Mouse (Mus musculus) limb, embryonic 14.5 days (tissue): ENCODE data around the gene Ntmt1. TPM values are rescaled to one million over a fixed set of nuclear protein-coding genes. Genes with fewer than 3 reads are reported as not detected.
A peak's percentile ranks its signal among the peaks of the same experiment; 100 is the strongest.

Experiments used
- ATAC-seq: fragments of 200-750 bp; cut with Nextera tagmentation; 2 replicates; pipeline ENCODE4 v1.8.0; 2017; ENCODE audit warnings: low read depth, moderate number of reproducible peaks, moderate TSS enrichment; ENCODE audit not compliant: low FRiP score
- DNase-seq: peaks from one replicate; pipeline ENCODE4 v3.0.0-alpha.2; 2015; ENCODE audit warnings: low spot score
- H3K27ac ChIP-seq: fragments of 300-500 bp; sonication (generic); replicated peaks from 2 replicates; pipeline ENCODE4 v1.5.1; 2014; ENCODE audit warnings: low read depth, mild to moderate bottlenecking, low read length, moderate library complexity, mixed read lengths
- H3K27me3 ChIP-seq: fragments of 300-500 bp; sonication (generic); 2 replicates; pipeline ENCODE4 v1.6.1; 2014; ENCODE audit warnings: low read length, mixed read lengths; ENCODE audit not compliant: control insufficient read depth, insufficient read depth
- H3K36me3 ChIP-seq: fragments of 300-500 bp; sonication (generic); 2 replicates; pipeline ENCODE4 v1.6.1; 2014; ENCODE audit warnings: mild to moderate bottlenecking, low read length, moderate library complexity, mixed read lengths; ENCODE audit not compliant: control insufficient read depth, insufficient read depth
- H3K4me1 ChIP-seq: fragments of 300-500 bp; sonication (generic); 2 replicates; pipeline ENCODE4 v1.6.1; 2014; ENCODE audit warnings: antibody characterized with exemption, low read length, mixed read lengths; ENCODE audit not compliant: control insufficient read depth, insufficient read depth
- H3K4me2 ChIP-seq: fragments of 300-500 bp; sonication (generic); replicated peaks from 2 replicates; pipeline ENCODE4 v1.6.1; 2014; ENCODE audit warnings: low read depth, mild to moderate bottlenecking, low read length, moderate library complexity; ENCODE audit not compliant: severe bottlenecking
- H3K4me3 ChIP-seq: fragments of 300-500 bp; sonication (generic); replicated peaks from 2 replicates; pipeline ENCODE4 v1.5.1; 2014; ENCODE audit warnings: low read length
- H3K9ac ChIP-seq: fragments of 300-500 bp; sonication (generic); 2 replicates; pipeline ENCODE4 v1.6.1; 2014; ENCODE audit warnings: mild to moderate bottlenecking, low read depth, low read length, moderate library complexity; ENCODE audit not compliant: severe bottlenecking
- H3K9me3 ChIP-seq: fragments of 300-500 bp; sonication (generic); 2 replicates; pipeline ENCODE4 v1.6.1; 2016; ENCODE audit warnings: low read length; ENCODE audit not compliant: control insufficient read depth
- POLR2A ChIP-seq: fragments of 200-500 bp; IDR thresholded peaks from 2 replicates; pipeline ENCODE4 v1.8.0; 2012; ENCODE audit warnings: inconsistent platforms, mild to moderate bottlenecking, moderate library complexity, borderline replicate concordance; ENCODE audit not compliant: insufficient read depth, insufficient read length; ENCODE audit errors: extremely low read depth
- WGBS: fragments of 180-500 bp; shearing (Covaris S2); extraction: QIAGEN DNeasy Blood & Tissue Kit; methylation state at CpG from one replicate; pipeline ENCODE4 v1.1.7; 2014; 5-methylcytosine and 5-hydroxymethylcytosine counted together
- polyA plus RNA-seq, 2 experiments: library from polyadenylated mRNA; depleted of rRNA in 1 of 2; stranded (reverse) in 1 of 2; unstranded in 1 of 2; fragments of >200 nt; fragmentation: Nextera tagmentation in 1 of 2; extraction: Ambion mirVana in 1 of 2; gene quantifications; 2 replicates each; pipeline versions ENCODE4 v1.2.1 to v1.2.3; 2012 to 2014

The Ntmt1 gene
- polyA plus RNA-seq, 2 experiments: 59.5 to 84.2 TPM

- 100% methylated on average over 1 of the region's 1 CpGs for WGBS
These were observed 8.8 kb downstream of the Ntmt1 start for GRCm38 (mm10) chr2:30816383-30816782.

GRCm38 (mm10) chr2:30819873-30820272, 12.2 kb downstream of the Ntmt1 start:
- no peak overlapping the region for H3K9ac ChIP-seq
- no peak overlapping the region for H3K27ac ChIP-seq
- 92% methylated on average over 5 of the region's 5 CpGs for WGBS
- TF ChIP-seq POLR2A: no peak
- H3K4me3 ChIP-seq: no peak overlapping the region
- DNase-seq: no peak
- H3K27me3 ChIP-seq: no peaks in the 10 kb centered on the region
- H3K36me3 ChIP-seq: peaks cover 84% of the 10 kb centered on the region
- no peak overlapping the region for H3K4me2 ChIP-seq
- H3K4me1 ChIP-seq: no peaks in the 10 kb centered on the region
- no peak for ATAC-seq
- no peaks in the 10 kb centered on the region for H3K9me3 ChIP-seq

More at GRCm38 (mm10) chr2:30816383-30816782, 8.8 kb downstream of the Ntmt1 start:
- TF ChIP-seq POLR2A: no peak
- no peaks in the 10 kb centered on the region for H3K27me3 ChIP-seq
- peaks cover 76% of the 10 kb centered on the region for H3K36me3 ChIP-seq
- H3K4me1 ChIP-seq: no peaks in the 10 kb centered on the region
- H3K4me2 ChIP-seq: no peak overlapping the region
- no peak for ATAC-seq
- no peak overlapping the region for H3K27ac ChIP-seq
- no peak overlapping the region for H3K9ac ChIP-seq
- H3K4me3 ChIP-seq: no peak overlapping the region
- no peaks in the 10 kb centered on the region for H3K9me3 ChIP-seq
- no peak for DNase-seq

- Histone ChIP-seq H3K27me3 (no peaks in the 10 kb centered on the region), H3K9ac (no peak overlapping the region), H3K4me1 (no peaks in the 10 kb centered on the region), H3K4me2 (no peak overlapping the region), H3K36me3 (peaks cover 84% of the 10 kb centered on the region), H3K9me3 (no peaks in the 10 kb centered on the region), H3K4me3 (no peak overlapping the region), H3K27ac (no peak overlapping the region)
- TF ChIP-seq POLR2A: no peak
- 96% methylated on average over 3 of the region's 3 CpGs for WGBS
- DNase-seq (no peak), ATAC-seq (no peak)
These were observed 13.4 kb downstream of the Ntmt1 start for GRCm38 (mm10) chr2:30821073-30821472.

GRCm38 (mm10) chr2:30822460-30822859, 14.8 kb downstream of the Ntmt1 start:
- no peak overlapping the region for H3K27ac ChIP-seq
- no peak overlapping the region for H3K4me3 ChIP-seq
- no peak for DNase-seq
- H3K4me1 ChIP-seq: peaks cover 7% of the 10 kb centered on the region
- H3K27me3 ChIP-seq: no peaks in the 10 kb centered on the region
- no peak for ATAC-seq
- WGBS: 91% methylated on average over 8 of the region's 8 CpGs
- TF ChIP-seq POLR2A: no peak
- no peak overlapping the region for H3K9ac ChIP-seq
- no peak overlapping the region for H3K4me2 ChIP-seq
- peaks cover 79% of the 10 kb centered on the region for H3K36me3 ChIP-seq
- H3K9me3 ChIP-seq: no peaks in the 10 kb centered on the region

- Histone ChIP-seq H3K4me1 (peaks cover 11% of the 10 kb centered on the region), H3K36me3 (peaks cover 71% of the 10 kb centered on the region), H3K9ac (no peak overlapping the region), H3K9me3 (no peaks in the 10 kb centered on the region), H3K27me3 (no peaks in the 10 kb centered on the region), H3K4me2 (no peak overlapping the region), H3K4me3 (no peak overlapping the region), H3K27ac (no peak overlapping the region; the same call in 1 of the 2 replicates)
- WGBS: 73% methylated on average over 13 of the region's 13 CpGs
- DNase-seq: peak; percentile 69
- ATAC-seq: peak; percentile 53; the same call in 1 of the 2 replicates
- no peak for TF ChIP-seq POLR2A
These were observed 15.9 kb downstream of the Ntmt1 start for GRCm38 (mm10) chr2:30823385-30824153.
